Mouse (Mus musculus) neural tube, embryonic 10.5 days (tissue): ENCODE measurements around the gene Ndufs1.

Experiments used
- DNase-seq: peaks from one replicate; pipeline ENCODE4 v3.0.0-alpha.2; 2017; ENCODE audit warnings: low spot score; ENCODE audit errors: extremely low spot score

The Ndufs1 gene

GRCm38 (mm10) chr1:63119675-63120074, 57.0 kb downstream of the Ndufs1 start:
- DNase-seq: no peak

GRCm38 (mm10) chr1:63115540-63115939, 61.1 kb downstream of the Ndufs1 start:
- DNase-seq: no peak

GRCm38 (mm10) chr1:63115096-63115495, 61.5 kb downstream of the Ndufs1 start:
- DNase-seq: no peak

GRCm38 (mm10) chr1:63114136-63114781, 62.4 kb downstream of the Ndufs1 start, which contains the start of gene Ino80d:
Gene Ino80d, minus strand, starts transcription at chr1:63114667.
- peak; percentile 81 for DNase-seq

- DNase-seq: peak; percentile 63
Observed at GRCm38 (mm10) chr1:63113274-63114135, 63.1 kb downstream of the Ndufs1 start.

GRCm38 (mm10) chr1:63112865-63113261, 63.8 kb downstream of the Ndufs1 start:
- DNase-seq: peak; percentile 57

- DNase-seq: no peak
Observed at GRCm38 (mm10) chr1:63112151-63112864, 64.3 kb downstream of the Ndufs1 start.

GRCm38 (mm10) chr1:63110536-63111285, 65.9 kb downstream of the Ndufs1 start:
- DNase-seq: peak; percentile 47

- DNase-seq: no peak
Observed at GRCm38 (mm10) chr1:63107614-63108327, 68.9 kb downstream of the Ndufs1 start.

GRCm38 (mm10) chr1:63102758-63103451, 73.7 kb downstream of the Ndufs1 start:
- DNase-seq: no peak

GRCm38 (mm10) chr1:63100196-63100595, 76.4 kb downstream of the Ndufs1 start:
- no peak for DNase-seq

GRCm38 (mm10) chr1:63098831-63099230, 77.8 kb downstream of the Ndufs1 start:
- no peak for DNase-seq

- no peak for DNase-seq
Observed at GRCm38 (mm10) chr1:63096071-63096470, 80.6 kb downstream of the Ndufs1 start.
